Mouse (Mus musculus): ENCODE measurements around the gene Cmtm4. TPM values are rescaled to one million over a fixed set of nuclear protein-coding genes. Genes with fewer than 3 reads are reported as not detected.
A peak's percentile ranks its signal among the peaks of the same experiment; 100 is the strongest.

The Cmtm4 gene
- total and polyA plus RNA-seq, 3 experiments: 6.5 to 31.1 (median 12.0) TPM

GRCm38 (mm10) chr8:104387980-104388379, 7.6 kb downstream of the Cmtm4 start:
- H3K36me3 ChIP-seq (ENCODE audit: control insufficient read depth in 1 of 2, insufficient read depth in 2 of 2, low read length in 2 of 2): no peaks in the 10 kb centered on the region; a peak in 2 of 4 replicates
- H3K4me1 ChIP-seq (ENCODE audit: control insufficient read depth in 1 of 2, insufficient read depth in 2 of 2, low read length in 2 of 2): peaks cover 4% of the 10 kb centered on the region in 2 experiments; a peak in 3 of 4 replicates
- DNase-seq (ENCODE audit: low read depth, low spot score): peak; percentile 19
- H3K9ac ChIP-seq (ENCODE audit: control insufficient read depth, low read depth, low read length, poor library complexity, severe bottlenecking): no peak overlapping the region
- H3K27me3 ChIP-seq (ENCODE audit: control insufficient read depth in 1 of 2, insufficient read depth in 2 of 2, low read length in 2 of 2): no peaks in the 10 kb centered on the region
- no peak overlapping the region for H3K4me3 ChIP-seq (ENCODE audit: control insufficient read depth in 1 of 2, insufficient read depth in 1 of 2, low read depth in 2 of 2, low read length in 2 of 2)
- H3K9me3 ChIP-seq (replicated peaks; ENCODE audit: insufficient read depth, low read length): no peaks in the 10 kb centered on the region
- no peak overlapping the region for H3K27ac ChIP-seq (ENCODE audit: control insufficient read depth, low read depth, low read length)
- H3K79me2 ChIP-seq (ENCODE audit: control insufficient read depth, insufficient read depth, low read length, poor library complexity): peaks cover 9% of the 10 kb centered on the region; the same call in 1 of the 2 replicates
- TF ChIP-seq GATA1 (IDR thresholded peaks at IDR 0.05; ENCODE audit: low read depth, low read length) (no peak), CHD1 (IDR thresholded peaks at IDR 0.05; ENCODE audit: low read depth, low read length) (no peak), USF2 (IDR thresholded peaks at IDR 0.05; ENCODE audit: borderline replicate concordance in 1 of 2, insufficient read depth in 1 of 2, low read depth in 1 of 2, low read length in 2 of 2) (no peak)

DNA sequence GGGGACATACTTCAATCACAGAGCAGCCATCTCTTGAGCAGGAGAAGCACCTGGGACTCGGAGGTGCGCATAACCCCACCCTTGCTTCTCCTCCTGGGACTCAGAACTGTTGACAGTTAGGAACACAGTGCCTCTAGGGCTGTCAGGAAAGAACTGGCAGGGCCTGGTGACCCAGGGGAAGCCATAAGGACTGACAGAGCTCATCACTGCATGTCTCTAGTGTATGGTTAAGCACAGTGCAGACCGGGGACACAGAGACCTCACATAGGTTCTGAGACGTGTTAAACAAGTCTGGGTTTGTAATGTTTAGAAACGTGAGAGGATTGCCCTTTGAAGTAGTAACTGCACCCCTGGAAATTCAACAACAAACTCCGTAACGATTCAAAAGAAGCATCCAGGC, 8.1 kb downstream of the Cmtm4 start:
- Histone ChIP-seq H3K27me3 (ENCODE audit: control insufficient read depth in 1 of 2, insufficient read depth in 2 of 2, low read length in 2 of 2) (no peaks in the 10 kb centered on the region), H3K9ac (ENCODE audit: control insufficient read depth, low read depth, low read length, poor library complexity, severe bottlenecking) (no peak overlapping the region), H3K9me3 (replicated peaks; ENCODE audit: insufficient read depth, low read length) (no peaks in the 10 kb centered on the region), H3K4me1 (ENCODE audit: control insufficient read depth in 1 of 2, insufficient read depth in 2 of 2, low read length in 2 of 2) (peaks cover 4% of the 10 kb centered on the region in 2 experiments; a peak in 3 of 4 replicates), H3K79me2 (ENCODE audit: control insufficient read depth, insufficient read depth, low read length, poor library complexity) (peaks cover 9% of the 10 kb centered on the region; the same call in 1 of the 2 replicates), H3K27ac (ENCODE audit: control insufficient read depth, low read depth, low read length) (no peak overlapping the region), H3K36me3 (ENCODE audit: control insufficient read depth in 1 of 2, insufficient read depth in 2 of 2, low read length in 2 of 2) (no peaks in the 10 kb centered on the region; a peak in 2 of 4 replicates), H3K4me3 (ENCODE audit: control insufficient read depth in 1 of 2, insufficient read depth in 1 of 2, low read depth in 2 of 2, low read length in 2 of 2) (no peak overlapping the region)
- DNase-seq (ENCODE audit: low read depth, low spot score): no peak
- TF ChIP-seq SMC3 (IDR thresholded peaks at IDR 0.05; ENCODE audit: low read depth, low read length) (no peak), MYC (IDR thresholded peaks at IDR 0.05; ENCODE audit: low read depth, low read length) (no peak)

GRCm38 (mm10) chr8:104386693-104387092, 8.9 kb downstream of the Cmtm4 start:
- H3K4me3 ChIP-seq (ENCODE audit: control insufficient read depth in 1 of 2, insufficient read depth in 1 of 2, low read depth in 2 of 2, low read length in 2 of 2): no peak overlapping the region
- peaks cover 4% of the 10 kb centered on the region in 2 experiments; a peak in 3 of 4 replicates for H3K4me1 ChIP-seq (ENCODE audit: control insufficient read depth in 1 of 2, insufficient read depth in 2 of 2, low read length in 2 of 2)
- TF ChIP-seq TBP (IDR thresholded peaks at IDR 0.05; ENCODE audit: low read depth, low read length) (no peak), POLR2AphosphoS2 (IDR thresholded peaks at IDR 0.05; ENCODE audit: low read length) (no peak), ZC3H11A (IDR thresholded peaks at IDR 0.05; ENCODE audit: low read depth, low read length) (no peak), BHLHE40 (IDR thresholded peaks at IDR 0.05; ENCODE audit: borderline replicate concordance, low read depth, low read length) (no peak), USF2 (IDR thresholded peaks at IDR 0.05; ENCODE audit: borderline replicate concordance in 1 of 2, insufficient read depth in 1 of 2, low read depth in 1 of 2, low read length in 2 of 2) (no peak), SIN3A (IDR thresholded peaks at IDR 0.05; ENCODE audit: low read length) (no peak), MEF2A (IDR thresholded peaks at IDR 0.05; ENCODE audit: extremely low read depth, insufficient replicate concordance, low read depth, low read length, poor library complexity, severe bottlenecking) (no peak), GATA1 (IDR thresholded peaks at IDR 0.05; ENCODE audit: low read depth, low read length) (0 out of 2 replicates have a peak, but pooled peaks have one; percentile 36), NRF1 (IDR thresholded peaks at IDR 0.05; ENCODE audit: insufficient read depth, low read depth, low read length, poor library complexity, severe bottlenecking) (no peak), MXI1 (IDR thresholded peaks at IDR 0.05; ENCODE audit: low read depth, low read length) (no peak), MYC (IDR thresholded peaks at IDR 0.05; ENCODE audit: low read depth, low read length) (no peak), MAFK (IDR thresholded peaks at IDR 0.05; ENCODE audit: borderline replicate concordance, low read depth, low read length) (no peak), CHD2 (IDR thresholded peaks at IDR 0.05; ENCODE audit: low read length) (no peak), ETS1 (IDR thresholded peaks at IDR 0.05; ENCODE audit: low read depth, low read length) (peak; percentile 46; the same call in 1 of the 2 replicates), GABPA (IDR thresholded peaks at IDR 0.05; ENCODE audit: low read depth, low read length) (no peak), EP300 (IDR thresholded peaks at IDR 0.05; ENCODE audit: low read depth in 1 of 2, low read length in 2 of 2) (no peak)
- H3K27ac ChIP-seq (ENCODE audit: control insufficient read depth, low read depth, low read length): no peak overlapping the region
- H3K9ac ChIP-seq (ENCODE audit: control insufficient read depth, low read depth, low read length, poor library complexity, severe bottlenecking): no peak overlapping the region
- no peaks in the 10 kb centered on the region for H3K9me3 ChIP-seq (replicated peaks; ENCODE audit: insufficient read depth, low read length)
- peaks cover 9% of the 10 kb centered on the region; the same call in 1 of the 2 replicates for H3K79me2 ChIP-seq (ENCODE audit: control insufficient read depth, insufficient read depth, low read length, poor library complexity)
- DNase-seq (ENCODE audit: low read depth, low spot score): peak; percentile 11
- no peaks in the 10 kb centered on the region; a peak in 2 of 4 replicates for H3K36me3 ChIP-seq (ENCODE audit: control insufficient read depth in 1 of 2, insufficient read depth in 2 of 2, low read length in 2 of 2)
- H3K27me3 ChIP-seq (ENCODE audit: control insufficient read depth in 1 of 2, insufficient read depth in 2 of 2, low read length in 2 of 2): no peaks in the 10 kb centered on the region
